Mouse (Mus musculus): ENCODE measurements around the gene Ttc7b.

DNA sequence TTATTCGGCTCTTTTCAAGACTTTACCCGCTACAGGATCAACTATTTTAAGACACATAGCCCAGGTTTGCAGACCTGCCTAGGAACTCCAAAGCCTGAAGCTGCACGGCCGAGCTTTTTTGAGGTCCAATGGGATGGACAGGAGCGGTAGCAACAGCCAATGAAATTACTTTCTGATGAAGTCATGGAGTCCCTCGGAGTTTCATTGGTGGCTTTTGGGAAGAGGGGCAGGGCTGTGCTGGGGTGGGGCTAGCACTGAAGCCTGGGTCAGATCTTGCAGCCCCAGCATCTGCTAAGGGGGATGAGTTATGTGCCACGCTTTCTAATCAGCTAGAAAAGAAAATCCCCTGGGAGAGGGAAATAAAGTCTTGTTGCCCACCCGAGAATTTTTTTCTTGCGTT is 7.1 kb upstream of the Ttc7b start:
- TF ChIP-seq CTCF (IDR thresholded peaks at IDR 0.05; ENCODE audit: low read depth, low read length) (no peak), GATA1 (IDR thresholded peaks at IDR 0.05; ENCODE audit: borderline replicate concordance, low read length) (no peak), POLR2AphosphoS5 (IDR thresholded peaks at IDR 0.05; ENCODE audit: insufficient replicate concordance, low read depth, low read length) (no peak), TAL1 (conservative IDR thresholded peaks at IDR 0.05; ENCODE audit: low read depth, low read length) (no peak)
